Mouse (Mus musculus) heart, embryonic 10.5 days (tissue): Measurements from ENCODE around the gene Tsnax. TPM values are rescaled to one million over a fixed set of nuclear protein-coding genes. Genes with fewer than 3 reads are reported as not detected.

Source experiments
- DNase-seq: peaks from one replicate; pipeline ENCODE4 v3.0.0-alpha.2; 2017; ENCODE audit warnings: low spot score
- H3K27ac ChIP-seq: fragments of 300-500 bp; sonication (generic); 2 replicates; pipeline ENCODE4 v1.5.1; 2016; ENCODE audit warnings: mild to moderate bottlenecking
- H3K27me3 ChIP-seq: fragments of 300-500 bp; sonication (generic); 2 replicates; pipeline ENCODE4 v1.6.1; 2016; ENCODE audit warnings: mild to moderate bottlenecking; ENCODE audit not compliant: poor library complexity, insufficient read depth, severe bottlenecking
- H3K36me3 ChIP-seq: fragments of 300-500 bp; sonication (generic); 2 replicates; pipeline ENCODE4 v1.6.1; 2016; ENCODE audit warnings: mild to moderate bottlenecking, moderate library complexity
- H3K4me1 ChIP-seq: fragments of 300-500 bp; sonication (generic); 2 replicates; pipeline ENCODE4 v1.6.1; 2016; ENCODE audit warnings: mild to moderate bottlenecking
- H3K4me3 ChIP-seq: fragments of 300-500 bp; sonication (generic); 2 replicates; pipeline ENCODE4 v1.5.1; 2016; ENCODE audit warnings: mild to moderate bottlenecking, moderate library complexity
- H3K9me3 ChIP-seq: fragments of 300-500 bp; sonication (generic); 2 replicates; pipeline ENCODE4 v1.6.1; 2016; ENCODE audit warnings: mild to moderate bottlenecking, moderate library complexity
- WGBS: fragments of 180-500 bp; shearing (Covaris S2); methylation state at CpG from one replicate; pipeline ENCODE4 v1.1.7; 2016; 5-methylcytosine and 5-hydroxymethylcytosine counted together
- polyA plus RNA-seq: library from polyadenylated mRNA; unstranded; fragments of >200 nt; fragmentation: Nextera tagmentation; extraction: Ambion mirVana; gene quantifications from 2 replicates; pipeline ENCODE4 v1.2.1, GENCODE M21; 2016

Gene Tsnax
- polyA plus RNA-seq, 1 experiment from 2014 or later = 118 TPM

- no peak overlapping the region for H3K27ac ChIP-seq
- no peak overlapping the region for H3K4me3 ChIP-seq
- DNase-seq = no peak
- H3K4me1 ChIP-seq = no peaks in the 10 kb centered on the region
- H3K36me3 ChIP-seq = peaks cover 63% of the 10 kb centered on the region
- H3K9me3 ChIP-seq = no peaks in the 10 kb centered on the region
- no peaks in the 10 kb centered on the region for H3K27me3 ChIP-seq
- 80% methylated on average over 8 of the region's 8 CpGs for WGBS
Observed at GRCm38 (mm10) chr8:125024085-125024484, 11.3 kb downstream of the Tsnax start.

- Histone ChIP-seq H3K27ac (no peak overlapping the region), H3K9me3 (no peaks in the 10 kb centered on the region), H3K27me3 (no peaks in the 10 kb centered on the region), H3K4me1 (no peaks in the 10 kb centered on the region), H3K4me3 (no peak overlapping the region), H3K36me3 (peaks cover 83% of the 10 kb centered on the region)
- 85% methylated on average over 3 of the region's 3 CpGs for WGBS
- DNase-seq = no peak
Observed at GRCm38 (mm10) chr8:125027211-125027610, 14.4 kb downstream of the Tsnax start.

GRCm38 (mm10) chr8:125028841-125029240 lies 16.0 kb downstream of the Tsnax start:
- Histone ChIP-seq H3K36me3 (peaks cover 96% of the 10 kb centered on the region), H3K9me3 (no peaks in the 10 kb centered on the region), H3K27me3 (no peaks in the 10 kb centered on the region), H3K4me3 (no peak overlapping the region), H3K27ac (no peak overlapping the region), H3K4me1 (no peaks in the 10 kb centered on the region; the same call in 1 of the 2 replicates)
- no peak for DNase-seq
- WGBS = 93% methylated on average over 5 of the region's 5 CpGs

- Histone ChIP-seq H3K36me3 (peaks cover 85% of the 10 kb centered on the region), H3K27me3 (no peaks in the 10 kb centered on the region), H3K9me3 (no peaks in the 10 kb centered on the region), H3K4me3 (no peak overlapping the region), H3K4me1 (no peaks in the 10 kb centered on the region; the same call in 1 of the 2 replicates), H3K27ac (no peak overlapping the region)
- DNase-seq = no peak
- WGBS = 73% methylated on average over 5 of the region's 5 CpGs
Observed at GRCm38 (mm10) chr8:125031276-125031675, 18.5 kb downstream of the Tsnax start.

- Histone ChIP-seq H3K36me3 (peaks cover 83% of the 10 kb centered on the region), H3K4me3 (no peak overlapping the region), H3K9me3 (no peaks in the 10 kb centered on the region), H3K27me3 (no peaks in the 10 kb centered on the region), H3K4me1 (peaks cover 3% of the 10 kb centered on the region), H3K27ac (no peak overlapping the region)
- peak; percentile 81 for DNase-seq
- 41% methylated on average over 8 of the region's 8 CpGs for WGBS
Observed at GRCm38 (mm10) chr8:125034669-125035068, 21.9 kb downstream of the Tsnax start.

- Histone ChIP-seq H3K9me3 (no peaks in the 10 kb centered on the region), H3K27ac (no peak overlapping the region), H3K4me1 (peaks cover 17% of the 10 kb centered on the region), H3K4me3 (no peak overlapping the region), H3K36me3 (peaks cover 68% of the 10 kb centered on the region), H3K27me3 (no peaks in the 10 kb centered on the region)
- 79% methylated on average over 7 of the region's 7 CpGs for WGBS
- DNase-seq = no peak
Observed at GRCm38 (mm10) chr8:125037081-125037480, 24.3 kb downstream of the Tsnax start.

GRCm38 (mm10) chr8:125038731-125039130 lies 25.9 kb downstream of the Tsnax start:
- no peaks in the 10 kb centered on the region for H3K9me3 ChIP-seq
- no peak overlapping the region for H3K27ac ChIP-seq
- H3K4me1 ChIP-seq = peaks cover 17% of the 10 kb centered on the region
- DNase-seq = no peak
- 93% methylated on average over 15 of the region's 15 CpGs for WGBS
- no peak overlapping the region for H3K4me3 ChIP-seq
- H3K27me3 ChIP-seq = no peaks in the 10 kb centered on the region
- H3K36me3 ChIP-seq = peaks cover 52% of the 10 kb centered on the region

GRCm38 (mm10) chr8:125040587-125041375 lies 28.0 kb downstream of the Tsnax start:
- DNase-seq = no peak
- Histone ChIP-seq H3K27me3 (no peaks in the 10 kb centered on the region), H3K9me3 (no peaks in the 10 kb centered on the region), H3K36me3 (peaks cover 43% of the 10 kb centered on the region), H3K4me1 (peaks cover 17% of the 10 kb centered on the region), H3K27ac (peak overlapping the region; percentile 44), H3K4me3 (peak overlapping the region; percentile 6; the same call in 1 of the 2 replicates)
- WGBS = 62% methylated on average over 15 of the region's 15 CpGs

- 65% methylated on average over 2 of the region's 2 CpGs for WGBS
- Histone ChIP-seq H3K9me3 (no peaks in the 10 kb centered on the region), H3K4me1 (peaks cover 17% of the 10 kb centered on the region), H3K27me3 (no peaks in the 10 kb centered on the region), H3K27ac (no peak overlapping the region), H3K4me3 (no peak overlapping the region), H3K36me3 (peaks cover 38% of the 10 kb centered on the region)
- DNase-seq = no peak
Observed at GRCm38 (mm10) chr8:125041496-125041895, 28.7 kb downstream of the Tsnax start.

- Histone ChIP-seq H3K27ac (no peak overlapping the region), H3K4me1 (peaks cover 14% of the 10 kb centered on the region), H3K4me3 (no peak overlapping the region), H3K9me3 (no peaks in the 10 kb centered on the region), H3K36me3 (peaks cover 21% of the 10 kb centered on the region), H3K27me3 (no peaks in the 10 kb centered on the region)
- 88% methylated on average over 7 of the region's 7 CpGs for WGBS
- DNase-seq = no peak
Observed at GRCm38 (mm10) chr8:125043394-125043793, 30.6 kb downstream of the Tsnax start.

GRCm38 (mm10) chr8:125043935-125044334 lies 31.1 kb downstream of the Tsnax start:
- Histone ChIP-seq H3K27ac (no peak overlapping the region), H3K9me3 (no peaks in the 10 kb centered on the region)
- DNase-seq = no peak

GRCm38 (mm10) chr8:125045760-125046159 lies 33.0 kb downstream of the Tsnax start:
- Histone ChIP-seq H3K27ac (no peak overlapping the region), H3K27me3 (peaks cover 4% of the 10 kb centered on the region; the same call in 1 of the 2 replicates), H3K36me3 (no peaks in the 10 kb centered on the region), H3K4me3 (no peak overlapping the region), H3K9me3 (no peaks in the 10 kb centered on the region), H3K4me1 (peaks cover 14% of the 10 kb centered on the region)
- DNase-seq = no peak
- WGBS = 86% methylated on average over 1 of the region's 1 CpGs

More at GRCm38 (mm10) chr8:125043935-125044334, 31.1 kb downstream of the Tsnax start:
- 37% methylated on average over 9 of the region's 9 CpGs for WGBS
- Histone ChIP-seq H3K4me1 (peaks cover 16% of the 10 kb centered on the region), H3K27me3 (no peaks in the 10 kb centered on the region), H3K36me3 (peaks cover 15% of the 10 kb centered on the region), H3K4me3 (no peak overlapping the region)

GRCm38 (mm10) chr8:125049051-125049750 lies 36.4 kb downstream of the Tsnax start:
- 52% methylated on average over 5 of the region's 5 CpGs for WGBS
- no peaks in the 10 kb centered on the region for H3K9me3 ChIP-seq
- H3K27ac ChIP-seq = no peak overlapping the region
- peaks cover 7% of the 10 kb centered on the region for H3K4me1 ChIP-seq
- H3K27me3 ChIP-seq = peaks cover 22% of the 10 kb centered on the region
- no peaks in the 10 kb centered on the region for H3K36me3 ChIP-seq
- no peak overlapping the region for H3K4me3 ChIP-seq
- no peak for DNase-seq
